Mouse (Mus musculus): Measurements from ENCODE around the gene Rad50. TPM values are rescaled to one million over a fixed set of nuclear protein-coding genes. Genes with fewer than 3 reads are reported as not detected.
A peak's percentile ranks its signal among the peaks of the same experiment; 100 is the strongest.

The Rad50 gene
- total RNA-seq, 2 experiments from 2014 or later, result 9.4 to 9.7 TPM

DNA sequence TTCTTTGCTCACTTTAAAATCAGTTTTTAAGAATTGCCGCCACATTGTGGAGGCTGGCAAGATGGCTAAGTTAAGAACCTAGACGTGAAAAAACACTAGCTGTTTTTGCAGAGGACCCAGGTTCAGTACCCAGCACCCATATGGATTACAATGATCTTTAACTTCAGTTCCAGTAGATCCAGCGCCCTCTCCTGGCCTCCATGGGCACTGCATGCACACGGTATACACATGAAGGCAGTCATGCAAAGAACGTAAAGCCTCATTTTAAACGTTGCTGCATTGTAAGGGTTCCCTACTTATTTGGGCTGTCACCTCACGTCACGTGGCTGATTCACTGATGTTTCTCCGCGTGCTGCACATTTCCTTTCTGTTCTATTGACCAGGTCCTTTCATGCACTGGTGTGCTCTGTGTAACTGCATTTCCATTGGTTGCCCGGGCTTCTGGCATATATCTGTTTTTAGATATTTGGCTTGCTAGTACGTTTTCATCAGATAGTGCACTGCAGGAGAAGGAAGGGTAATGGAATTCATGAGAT, 64.3 kb downstream of the Rad50 start:
- no peak for DNase-seq (ENCODE audit: extremely low spot score in 1 of 2, low spot score in 2 of 2)
- intact Hi-C loops (cut with DNase I), result no loop called here

DNA sequence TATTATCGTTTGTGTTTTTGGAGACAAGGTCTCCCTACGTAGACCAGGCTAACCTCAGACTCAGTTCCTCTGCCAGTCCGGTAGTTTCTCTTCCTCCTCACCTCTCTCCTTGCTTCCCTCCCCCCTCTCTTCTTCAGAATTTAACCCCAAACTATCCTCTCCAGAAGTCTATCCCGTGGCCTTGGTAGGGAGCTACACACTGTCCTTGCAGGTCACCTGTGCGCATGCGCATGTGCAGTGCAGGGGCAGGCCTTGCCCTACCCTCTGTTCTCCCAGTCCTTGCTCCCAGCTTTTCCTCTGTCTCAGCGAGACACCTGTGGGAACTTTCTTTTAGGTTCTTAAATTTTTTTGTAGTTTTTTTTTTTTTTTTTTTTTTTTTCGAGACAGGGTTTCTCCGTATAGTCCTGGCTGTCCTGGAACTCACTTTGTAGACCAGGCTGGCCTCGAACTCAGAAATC, 69.3 kb downstream of the Rad50 start:
- DNase-seq (ENCODE audit: extremely low spot score in 1 of 2, low spot score in 2 of 2), result no peak
- intact Hi-C loops (cut with DNase I), result no loop called here

DNA sequence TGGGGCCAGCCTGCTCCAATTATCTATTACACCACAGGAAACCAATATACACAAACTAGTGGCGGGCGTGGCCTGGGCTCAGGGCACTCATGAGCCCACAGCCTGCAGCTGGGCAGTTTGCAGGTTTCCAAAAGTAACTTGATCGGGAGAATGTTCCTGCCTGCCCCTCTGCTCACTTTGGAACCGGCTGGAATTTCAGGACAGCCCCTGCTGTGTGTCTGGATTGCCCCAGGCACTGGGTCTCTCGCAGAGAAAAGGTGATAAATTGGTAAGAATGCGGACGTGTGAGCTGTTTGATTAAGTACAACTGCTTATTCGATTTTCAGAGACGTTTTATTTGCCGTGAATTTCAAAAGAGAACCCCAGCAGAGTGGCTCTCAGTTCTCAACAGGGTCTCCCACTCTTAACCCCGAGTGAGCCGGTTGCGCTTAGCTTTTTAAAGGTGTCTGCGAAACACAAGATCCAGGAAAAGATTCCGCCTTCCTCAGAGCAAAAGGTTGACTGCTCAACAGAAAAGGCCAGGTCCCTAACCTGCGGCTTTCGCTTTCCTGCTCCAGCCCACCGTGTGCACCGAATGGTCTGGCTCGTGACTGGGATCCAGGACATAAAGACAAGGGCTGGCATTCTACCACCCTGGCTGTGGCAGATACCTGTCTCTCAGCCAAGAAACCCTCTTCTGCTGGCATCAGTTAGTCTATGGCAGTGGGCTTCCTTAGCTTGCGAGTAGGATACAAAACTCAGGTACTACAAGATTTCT, 69.9 kb downstream of the Rad50 start:
- intact Hi-C loops (cut with DNase I), result no loop called here
- DNase-seq (ENCODE audit: extremely low spot score in 1 of 2, low spot score in 2 of 2), result no peak

DNA sequence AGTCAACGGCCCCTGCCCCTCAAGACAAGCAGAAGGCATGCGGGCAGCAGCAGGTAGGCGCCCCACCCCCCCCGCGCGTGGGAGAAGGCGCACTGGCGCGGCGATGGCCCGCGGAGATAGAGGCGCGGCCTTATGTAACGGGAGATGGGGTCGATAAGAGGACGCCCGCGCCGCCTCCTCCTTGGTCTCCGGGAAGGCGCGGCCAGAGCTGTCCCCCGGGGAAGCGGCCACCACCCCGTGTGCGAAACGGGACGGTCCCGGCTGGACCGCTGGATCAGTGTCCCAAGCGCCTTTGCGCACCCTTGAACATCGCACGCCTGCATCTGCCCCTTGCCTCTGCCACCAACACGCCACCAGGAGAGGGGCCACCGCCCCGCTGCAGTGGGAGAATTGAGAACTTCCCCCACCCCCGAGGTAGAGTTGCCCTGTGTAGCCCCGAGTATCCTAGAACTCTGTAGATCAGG, 70.9 kb downstream of the Rad50 start:
- peak in 1 of 2 experiments; percentile 60 for DNase-seq (ENCODE audit: extremely low spot score in 1 of 2, low spot score in 2 of 2)
- intact Hi-C loops (cut with DNase I), result no loop called here

DNA sequence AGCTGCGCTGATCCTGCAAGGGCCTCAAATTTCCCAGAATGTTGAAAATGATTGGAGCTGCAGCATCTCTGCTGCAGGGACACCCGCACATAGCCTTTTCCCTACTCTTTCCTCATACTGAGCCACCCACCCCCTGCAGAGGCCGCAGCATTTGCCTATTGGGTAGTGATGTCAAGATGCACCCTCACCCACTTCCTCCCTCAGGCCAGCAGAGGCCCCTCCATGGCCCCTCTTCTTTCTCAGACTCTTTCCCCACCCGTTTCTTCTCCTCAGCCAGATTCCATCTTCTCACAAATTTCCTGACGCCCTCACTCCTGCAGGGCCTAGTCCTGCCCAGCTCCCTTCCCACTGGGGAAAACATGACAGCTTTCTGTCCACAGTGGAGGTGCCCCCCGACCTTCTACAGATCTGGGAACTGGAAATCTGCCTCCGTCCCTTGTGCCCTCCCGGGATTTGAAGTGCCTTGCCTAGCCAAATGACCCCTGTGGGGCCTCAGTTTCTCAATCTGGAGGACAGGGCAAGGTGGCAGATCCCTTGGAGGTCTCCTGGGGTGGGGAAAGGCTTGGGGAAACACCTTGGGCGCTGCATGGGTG, 71.4 kb downstream of the Rad50 start:
- no peak for DNase-seq (ENCODE audit: extremely low spot score in 1 of 2, low spot score in 2 of 2)
- intact Hi-C loops (cut with DNase I), result no loop called here

DNA sequence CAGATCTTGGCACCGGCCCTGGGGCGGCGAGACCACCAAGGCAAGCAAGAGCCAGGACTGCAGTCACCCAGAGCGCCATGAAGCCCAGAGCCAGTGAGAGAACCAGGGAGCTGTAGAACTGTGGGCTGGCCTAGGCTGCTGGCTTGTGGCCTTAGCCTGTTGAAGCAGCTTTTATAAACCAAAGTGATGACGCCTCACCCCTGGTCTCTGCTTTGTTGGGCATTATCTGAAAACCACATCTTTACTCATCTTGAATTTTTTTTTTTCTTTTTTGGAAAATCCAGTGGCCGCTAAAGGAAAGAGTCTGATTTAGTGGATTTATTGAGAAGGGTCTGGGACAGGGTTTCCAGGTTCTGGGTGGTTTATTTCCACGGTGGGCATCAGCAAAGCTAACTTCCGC, 72.6 kb downstream of the Rad50 start, which contains the start of gene Il13:
TSS of gene Il13 (minus strand) at position 147 of the 400 bp plus-strand sequence.
- intact Hi-C loops (cut with DNase I), result no loop called here
- no peak for DNase-seq (ENCODE audit: extremely low spot score in 1 of 2, low spot score in 2 of 2)

DNA sequence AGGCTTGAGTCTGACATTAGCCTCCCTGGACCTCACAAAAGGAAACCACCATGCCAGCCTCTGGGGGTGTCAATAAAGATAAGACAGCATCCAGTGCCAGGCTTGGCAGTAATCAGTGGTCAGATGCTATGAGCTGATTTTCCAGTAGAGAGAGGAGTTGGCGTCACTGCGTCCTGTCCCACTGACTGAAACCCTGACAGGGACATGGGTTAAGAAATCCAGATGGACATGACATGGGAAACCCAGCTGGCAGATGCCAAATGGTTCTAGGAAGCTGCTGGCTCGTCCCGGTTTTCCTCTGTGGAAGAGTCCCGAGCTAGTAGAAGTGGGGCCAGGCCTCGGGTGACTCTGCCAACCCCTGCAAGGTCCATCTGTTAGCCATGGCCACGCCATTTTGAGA, 73.5 kb downstream of the Rad50 start:
- intact Hi-C loops (cut with DNase I), result no loop called here
- DNase-seq (ENCODE audit: extremely low spot score in 1 of 2, low spot score in 2 of 2), result no peak

DNA sequence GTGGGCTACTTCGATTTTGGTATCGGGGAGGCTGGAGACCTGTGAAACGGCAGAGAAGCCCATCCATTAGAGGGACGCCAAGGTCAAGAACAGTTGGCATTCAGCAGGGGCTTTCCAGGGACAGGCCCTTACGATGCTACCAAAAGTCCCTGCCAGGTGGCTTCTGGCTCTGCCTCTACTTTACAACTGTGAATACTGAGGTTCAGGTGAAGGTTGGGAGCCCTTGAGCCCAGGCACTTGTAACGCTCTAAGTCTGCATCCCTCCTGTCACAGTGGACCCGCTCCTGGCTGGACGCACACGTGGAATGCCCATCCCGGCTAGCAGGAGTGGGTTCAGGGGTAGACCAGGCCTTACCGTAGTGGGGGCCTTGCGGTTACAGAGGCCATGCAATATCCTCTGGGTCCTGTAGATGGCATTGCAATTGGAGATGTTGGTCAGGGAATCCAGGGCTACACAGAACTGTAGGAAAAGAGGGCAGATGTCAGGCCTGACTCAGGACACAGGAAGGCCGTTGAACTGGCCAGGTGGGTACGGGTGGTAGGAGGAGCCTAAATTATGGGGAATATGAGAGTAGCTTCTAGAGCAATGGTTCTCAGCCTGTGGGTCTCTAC, 74.9 kb downstream of the Rad50 start:
- no peak for DNase-seq (ENCODE audit: extremely low spot score in 1 of 2, low spot score in 2 of 2)
- intact Hi-C loops (cut with DNase I), result no loop called here

DNA sequence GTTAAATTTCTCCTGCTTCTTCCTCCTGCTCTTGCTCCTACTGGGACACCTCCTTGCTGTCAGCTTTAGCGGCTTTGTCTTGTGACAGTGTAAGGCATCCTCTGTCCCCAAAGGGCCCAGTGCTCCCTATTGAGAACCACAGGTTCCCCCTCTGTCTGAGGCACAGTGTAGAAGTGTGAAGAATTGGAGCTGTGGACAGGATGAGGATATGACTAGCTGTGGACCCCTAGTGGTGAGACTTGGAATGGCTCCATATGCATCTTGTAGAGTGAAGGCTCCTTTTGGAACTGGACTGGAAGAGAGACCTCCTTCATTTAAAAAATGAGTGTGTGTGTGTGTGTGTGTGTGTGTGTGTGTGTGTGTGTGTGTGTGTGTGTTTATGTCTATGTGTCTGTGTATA, 79.3 kb downstream of the Rad50 start:
- DNase-seq (ENCODE audit: extremely low spot score in 1 of 2, low spot score in 2 of 2), result peak; percentile 72 to 77
- intact Hi-C loops (cut with DNase I), result no loop called here

DNA sequence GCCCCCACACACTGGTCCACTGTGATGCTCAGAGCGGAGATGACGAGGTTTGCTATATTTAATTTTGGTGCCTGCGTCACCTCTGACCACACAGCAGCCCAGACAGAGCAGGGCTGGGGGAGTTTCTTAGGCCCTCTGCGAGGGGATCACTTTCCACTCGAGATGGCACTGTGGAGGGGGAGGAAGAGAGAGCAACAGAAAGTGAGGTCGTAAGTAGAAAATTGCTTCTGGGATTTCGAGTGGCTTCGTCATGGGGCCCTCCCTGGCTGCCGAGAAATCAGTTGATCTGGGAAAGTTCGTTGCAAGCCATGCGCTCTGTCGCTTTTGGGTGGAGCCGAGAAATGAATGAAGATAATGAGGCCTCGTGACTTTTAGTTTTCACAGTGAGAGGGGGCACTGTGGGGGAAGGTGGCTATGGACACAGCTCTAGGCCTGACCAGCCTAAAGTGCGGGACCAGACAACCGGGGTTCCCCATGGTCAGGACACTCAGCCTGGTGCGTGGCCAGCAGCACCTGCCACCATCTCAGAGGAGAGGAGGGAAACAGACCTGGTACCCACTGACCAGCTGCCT, 80.2 kb downstream of the Rad50 start:
- intact Hi-C loops (cut with DNase I), result no loop called here
- DNase-seq (ENCODE audit: extremely low spot score in 1 of 2, low spot score in 2 of 2), result no peak

DNA sequence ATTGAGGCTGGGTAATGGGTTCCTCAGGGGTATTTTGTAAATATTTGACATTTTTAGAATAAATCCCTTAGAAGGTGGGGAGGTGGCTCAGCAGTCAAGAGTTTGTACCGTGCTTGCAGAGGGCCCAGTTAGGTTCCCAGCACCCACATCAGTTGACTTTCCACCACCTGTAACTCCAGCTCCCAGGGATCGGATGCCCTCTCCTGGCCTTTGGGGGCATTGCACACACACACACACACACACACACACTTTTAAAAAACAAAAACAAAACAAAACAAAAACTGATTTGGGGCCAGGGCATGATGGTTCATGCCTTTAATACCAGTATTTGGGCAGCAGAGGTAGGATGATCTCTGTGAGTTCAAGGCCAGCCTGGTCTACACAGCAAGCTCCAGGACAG, 83.0 kb downstream of the Rad50 start:
- DNase-seq (ENCODE audit: extremely low spot score in 1 of 2, low spot score in 2 of 2), result no peak
- intact Hi-C loops (cut with DNase I), result no loop called here

DNA sequence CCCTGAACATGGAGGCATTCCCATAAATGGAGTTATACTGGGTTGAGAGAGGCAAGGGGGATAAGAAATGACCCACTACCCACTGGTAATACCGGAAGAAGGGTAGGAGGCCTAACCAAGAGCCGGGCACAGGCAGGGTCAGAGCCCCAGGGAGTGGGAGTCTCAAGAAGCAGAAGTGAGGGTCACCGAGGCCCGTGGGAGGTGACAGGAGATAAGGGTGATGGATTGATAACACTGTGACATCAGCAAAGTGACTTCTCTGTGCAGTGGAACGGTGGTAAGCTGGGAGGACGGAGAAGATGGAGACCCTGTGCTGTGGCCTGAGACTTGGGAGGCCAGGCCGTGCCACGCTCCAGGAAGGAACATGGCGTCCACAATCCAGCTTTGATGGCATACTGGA, 83.5 kb downstream of the Rad50 start:
- intact Hi-C loops (cut with DNase I), result no loop called here
- no peak for DNase-seq (ENCODE audit: extremely low spot score in 1 of 2, low spot score in 2 of 2)

DNA sequence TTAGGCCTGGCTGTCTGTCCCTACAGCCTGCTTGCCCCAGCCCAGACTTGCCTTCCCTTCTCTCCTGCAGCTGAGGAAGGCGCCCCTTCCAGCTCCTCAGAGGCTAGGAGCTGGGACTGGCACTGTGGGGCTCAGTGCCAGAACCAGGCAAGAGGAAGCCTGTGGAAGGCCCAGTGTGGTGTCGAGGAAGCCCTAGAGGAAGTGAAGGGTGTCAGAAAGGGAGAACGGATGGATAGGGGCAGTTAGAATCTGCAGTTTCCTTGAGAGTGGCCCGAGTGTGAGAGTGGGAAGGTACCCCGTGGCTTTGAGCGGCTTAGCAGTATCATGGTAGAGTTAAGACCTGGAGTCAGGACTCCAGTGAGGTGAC, 84.7 kb downstream of the Rad50 start:
- no peak for DNase-seq (ENCODE audit: extremely low spot score in 1 of 2, low spot score in 2 of 2)
- intact Hi-C loops (cut with DNase I), result no loop called here

DNA sequence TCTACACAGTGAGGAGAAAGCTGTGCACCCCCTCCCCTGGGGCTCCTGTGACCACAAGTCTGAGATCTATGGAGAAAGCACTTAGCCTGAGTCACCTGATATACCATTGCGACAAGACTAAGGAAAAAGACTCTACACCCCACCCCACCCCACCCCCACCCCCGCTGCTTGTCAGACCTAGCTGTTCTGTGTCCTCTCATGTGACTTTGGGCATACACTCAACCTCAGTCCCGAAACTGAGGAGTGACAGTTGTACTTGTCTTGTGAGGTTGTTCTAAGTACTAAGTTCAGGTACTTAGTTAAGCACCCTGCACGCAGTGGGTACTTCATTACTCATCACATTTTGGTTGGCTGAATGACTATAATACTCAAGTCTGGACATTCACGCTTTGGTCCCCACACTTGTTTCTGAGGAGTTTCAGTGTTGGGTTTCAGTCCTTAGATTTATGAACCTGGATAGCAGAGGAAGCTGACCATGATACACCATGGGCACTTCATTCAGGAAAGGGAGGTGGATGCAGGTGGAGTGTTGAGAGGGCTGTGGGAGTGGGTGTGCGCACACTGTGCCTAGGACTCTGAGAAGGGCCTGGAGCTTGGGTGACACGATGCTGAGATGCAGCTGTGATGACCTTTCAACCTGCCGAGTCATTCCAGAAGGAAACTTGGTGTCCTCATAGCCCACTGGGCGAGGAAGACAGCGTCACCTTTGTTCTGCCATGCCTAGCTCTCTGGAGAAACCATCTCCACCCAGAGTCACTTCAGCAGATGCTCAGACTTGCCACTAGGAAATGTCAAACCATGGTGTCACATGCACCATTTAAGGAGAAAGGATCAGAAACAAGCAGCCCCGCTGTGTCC, 85.3 kb downstream of the Rad50 start:
- intact Hi-C loops (cut with DNase I), result no loop called here
- DNase-seq (ENCODE audit: extremely low spot score in 1 of 2, low spot score in 2 of 2), result no peak

DNA sequence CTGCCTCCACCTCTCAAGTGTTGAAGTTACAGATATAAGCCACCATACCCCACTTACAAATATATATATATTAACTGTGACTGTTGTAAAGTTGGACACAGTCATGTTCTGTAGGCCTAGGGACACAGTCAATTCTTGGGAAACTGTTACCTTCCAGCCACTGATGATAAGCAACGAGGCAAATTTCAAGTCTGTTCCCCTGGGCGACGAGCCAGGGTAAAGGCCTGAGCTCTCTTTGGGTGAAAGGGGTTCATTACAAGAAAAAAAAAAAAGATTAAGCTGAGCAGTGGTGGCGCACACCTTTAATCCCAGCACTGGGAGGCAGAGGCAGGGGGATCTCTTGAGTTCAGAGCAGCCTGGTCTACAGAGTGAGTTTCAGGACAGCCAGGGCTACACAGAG, 87.0 kb downstream of the Rad50 start:
- DNase-seq (ENCODE audit: extremely low spot score in 1 of 2, low spot score in 2 of 2), result no peak
- intact Hi-C loops (cut with DNase I), result no loop called here

DNA sequence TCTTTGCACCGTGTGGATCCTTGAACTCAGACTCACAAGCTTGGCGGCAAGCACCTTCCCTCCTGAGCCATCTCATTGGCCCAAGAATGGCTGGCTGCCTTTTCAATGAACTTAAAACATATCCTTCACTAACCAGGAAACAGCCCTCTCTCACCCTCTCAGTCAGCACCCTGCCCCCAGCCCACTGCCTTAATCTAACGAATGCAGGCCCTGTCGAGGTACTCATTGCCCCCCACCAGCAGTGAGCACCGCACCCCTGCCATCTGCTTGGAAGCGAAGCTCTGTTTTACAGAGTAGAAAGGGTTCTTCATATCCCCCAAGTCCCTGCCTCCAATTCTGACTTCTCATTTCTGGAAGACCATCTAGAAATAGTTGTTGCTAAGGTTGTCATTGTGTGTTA, 87.7 kb downstream of the Rad50 start:
- intact Hi-C loops (cut with DNase I), result no loop called here
- DNase-seq (ENCODE audit: extremely low spot score in 1 of 2, low spot score in 2 of 2), result no peak

DNA sequence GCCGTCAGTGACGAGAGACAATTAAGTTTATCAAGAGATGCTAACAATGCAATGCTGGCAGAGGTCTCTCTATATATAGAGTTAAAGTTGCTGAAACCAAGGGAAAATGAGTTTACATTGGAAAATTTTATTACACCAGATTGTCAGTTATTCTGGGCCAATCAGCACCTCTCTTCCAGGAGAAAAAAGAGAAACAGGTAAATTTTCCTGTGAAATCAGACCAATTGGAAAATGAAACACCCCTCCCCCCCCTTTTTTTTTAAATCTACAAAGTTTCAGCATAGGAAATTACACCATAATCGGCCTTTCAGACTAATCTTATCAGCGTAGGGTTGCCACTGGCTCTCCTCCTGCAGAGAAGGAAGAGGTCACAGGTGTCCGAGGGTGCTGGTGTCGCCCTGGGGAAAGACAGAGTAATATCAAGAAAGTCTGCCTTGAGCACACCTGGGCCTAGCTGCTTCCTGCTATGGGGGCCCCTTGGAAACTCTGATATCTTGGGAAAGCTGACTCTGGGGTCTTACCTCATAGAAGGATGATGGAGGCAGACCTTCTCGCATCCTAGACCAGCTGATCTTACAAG, 88.4 kb downstream of the Rad50 start, which contains the start of gene Il4:
TSS of gene Il4 (minus strand) at position 51 of the 580 bp plus-strand sequence.
- DNase-seq (ENCODE audit: extremely low spot score in 1 of 2, low spot score in 2 of 2), result no peak
- intact Hi-C loops (cut with DNase I), result no loop called here

DNA sequence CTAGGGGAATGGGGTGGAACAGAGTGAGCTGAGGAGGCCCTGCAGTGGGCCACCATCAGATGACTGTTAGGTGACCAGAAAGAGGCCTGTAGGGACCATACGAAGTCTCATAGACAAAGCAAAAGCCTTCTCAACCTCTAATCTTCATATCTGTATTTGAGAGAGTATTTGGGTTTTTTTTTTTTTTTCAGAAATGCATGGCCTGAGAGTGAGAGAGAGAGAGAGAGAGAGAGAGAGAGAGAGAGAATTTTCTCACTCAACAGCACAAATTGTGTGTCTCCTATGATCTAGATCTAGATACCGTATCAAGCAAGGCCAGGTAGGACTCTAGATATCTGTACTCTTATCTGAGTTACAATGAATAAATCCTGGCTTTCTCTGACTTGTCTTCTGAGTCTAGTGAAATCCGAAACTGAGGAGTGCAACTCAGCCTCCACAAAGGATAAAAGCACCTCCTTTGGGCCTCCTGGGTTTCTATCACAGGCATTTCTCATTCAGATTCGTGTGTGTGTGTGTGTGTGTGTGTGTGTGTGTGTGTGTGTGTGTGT, 89.5 kb downstream of the Rad50 start:
- intact Hi-C loops (cut with DNase I), result no loop called here

More for the DNA sequence above, 89.5 kb downstream of the Rad50 start:
- no peak for DNase-seq (ENCODE audit: extremely low spot score in 1 of 2, low spot score in 2 of 2)

All from left cerebral cortex, postnatal 10 days (tissue).